Mouse (Mus musculus): ENCODE measurements around the gene Fam114a1. TPM values are rescaled to one million over a fixed set of nuclear protein-coding genes. Genes with fewer than 3 reads are reported as not detected.
A peak's percentile ranks its signal among the peaks of the same experiment; 100 is the strongest.

Gene Fam114a1
- polyA plus RNA-seq, 1 experiment = 2.1 TPM

- TF ChIP-seq CTCF (IDR thresholded peaks at IDR 0.05; ENCODE audit: control insufficient read depth, insufficient read depth, insufficient replicate concordance, low read depth, low read length) (no peak), POLR2A (IDR thresholded peaks at IDR 0.05; ENCODE audit: control insufficient read depth, low read depth, low read length) (no peak)
- Histone ChIP-seq H3K4me1 (ENCODE audit: control insufficient read depth, insufficient read depth, low read length) (peaks cover 3% of the 10 kb centered on the region; the same call in 1 of the 2 replicates), H3K4me3 (ENCODE audit: control insufficient read depth, low read depth, low read length) (no peak overlapping the region), H3K27me3 (ENCODE audit: control insufficient read depth, insufficient read depth, low read length) (no peaks in the 10 kb centered on the region), H3K36me3 (ENCODE audit: control insufficient read depth, insufficient read depth, low read length) (no peaks in the 10 kb centered on the region), H3K27ac (ENCODE audit: control insufficient read depth, insufficient read depth, low read depth, low read length) (peak overlapping the region; percentile 60)
Observed at GRCm38 (mm10) chr5:65006011-65006491, 36.2 kb downstream of the Fam114a1 start.

DNA sequence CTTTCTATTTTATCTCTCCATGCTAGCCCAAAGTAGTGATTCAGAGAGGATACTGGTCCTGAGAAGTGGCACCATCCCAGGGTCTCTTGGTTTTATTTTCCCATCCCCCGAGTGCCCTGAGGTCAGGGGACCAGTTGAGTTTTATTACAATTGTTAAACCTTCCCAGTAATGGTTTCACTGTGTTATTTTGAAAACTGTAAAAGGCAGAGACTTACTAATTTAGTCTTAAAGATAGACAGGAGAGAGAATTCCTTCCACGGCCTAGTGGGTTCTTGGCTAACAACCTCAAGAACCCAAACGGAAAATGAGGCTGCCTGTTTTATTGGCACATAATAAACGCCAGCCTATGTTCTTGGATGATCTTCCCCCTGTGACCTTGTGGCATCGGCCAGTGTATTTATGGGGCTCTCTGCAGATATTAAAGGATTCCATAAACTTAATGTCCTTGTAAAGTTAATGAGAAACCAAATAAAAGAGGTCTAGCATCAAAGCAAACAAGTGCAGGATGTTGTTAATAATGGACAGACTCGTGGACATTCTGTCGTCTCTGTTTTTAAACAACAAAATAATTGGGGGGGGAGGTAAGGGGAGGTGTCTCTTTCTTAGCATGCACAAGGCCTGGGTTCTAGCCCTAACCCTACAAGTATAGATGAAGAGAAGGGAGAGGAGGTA lies 42.2 kb downstream of the Fam114a1 start:
- H3K27ac ChIP-seq (ENCODE audit: control insufficient read depth, insufficient read depth, low read depth, low read length) = no peak overlapping the region; the same call in 1 of the 2 replicates
- H3K27me3 ChIP-seq (ENCODE audit: control insufficient read depth, insufficient read depth, low read length) = no peaks in the 10 kb centered on the region
- peaks cover 8% of the 10 kb centered on the region for H3K4me1 ChIP-seq (ENCODE audit: control insufficient read depth, insufficient read depth, low read length)
- TF ChIP-seq POLR2A (IDR thresholded peaks at IDR 0.05; ENCODE audit: control insufficient read depth, low read depth, low read length) (no peak), CTCF (IDR thresholded peaks at IDR 0.05; ENCODE audit: control insufficient read depth, insufficient read depth, insufficient replicate concordance, low read depth, low read length) (no peak)
- H3K36me3 ChIP-seq (ENCODE audit: control insufficient read depth, insufficient read depth, low read length) = no peaks in the 10 kb centered on the region
- H3K4me3 ChIP-seq (ENCODE audit: control insufficient read depth, low read depth, low read length) = no peak overlapping the region

DNA sequence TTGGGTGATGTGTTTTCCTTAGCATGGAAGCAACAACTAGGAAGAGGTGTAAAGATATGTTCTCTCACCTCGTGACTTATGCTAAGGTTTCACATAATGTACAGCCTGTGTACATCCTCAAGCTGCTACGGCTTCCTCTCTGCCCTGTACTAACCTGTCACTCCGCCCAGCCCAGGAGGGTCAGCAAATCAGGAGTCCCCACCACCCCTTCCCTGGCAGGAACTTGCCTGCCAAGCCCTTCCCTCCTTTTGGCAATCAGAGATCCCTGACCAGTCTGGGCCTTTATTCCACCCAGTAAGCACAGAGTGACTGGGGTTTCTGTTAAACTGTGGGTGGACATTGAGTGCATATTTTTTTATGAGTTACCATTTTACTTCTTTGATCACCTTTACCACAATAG lies 45.6 kb downstream of the Fam114a1 start:
- Histone ChIP-seq H3K36me3 (ENCODE audit: control insufficient read depth, insufficient read depth, low read length) (no peaks in the 10 kb centered on the region), H3K27ac (ENCODE audit: control insufficient read depth, insufficient read depth, low read depth, low read length) (no peak overlapping the region), H3K4me1 (ENCODE audit: control insufficient read depth, insufficient read depth, low read length) (peaks cover 8% of the 10 kb centered on the region), H3K4me3 (ENCODE audit: control insufficient read depth, low read depth, low read length) (no peak overlapping the region), H3K27me3 (ENCODE audit: control insufficient read depth, insufficient read depth, low read length) (no peaks in the 10 kb centered on the region)
- TF ChIP-seq CTCF (IDR thresholded peaks at IDR 0.05; ENCODE audit: control insufficient read depth, insufficient read depth, insufficient replicate concordance, low read depth, low read length) (no peak), POLR2A (IDR thresholded peaks at IDR 0.05; ENCODE audit: control insufficient read depth, low read depth, low read length) (no peak)

DNA sequence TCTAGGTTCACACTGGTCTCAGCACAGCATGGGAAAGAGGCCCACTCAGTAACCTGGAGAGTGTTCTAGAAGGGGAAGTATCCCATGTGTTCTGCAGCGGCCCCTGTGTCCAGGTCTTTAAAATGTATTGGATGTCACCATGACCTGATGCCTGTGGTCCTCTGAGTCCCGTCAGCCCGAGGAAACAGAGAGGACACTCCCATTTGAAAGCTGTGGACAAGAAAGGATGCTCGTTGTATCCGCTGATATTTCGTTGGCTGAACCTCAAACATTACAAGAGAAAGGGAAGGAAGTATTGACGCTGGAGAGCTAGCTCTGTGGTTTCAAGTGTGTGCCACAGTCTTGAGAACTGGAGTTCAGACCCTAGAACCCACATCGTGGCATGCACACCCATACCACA lies 49.2 kb downstream of the Fam114a1 start:
- Histone ChIP-seq H3K36me3 (ENCODE audit: control insufficient read depth, insufficient read depth, low read length) (no peaks in the 10 kb centered on the region), H3K4me1 (ENCODE audit: control insufficient read depth, insufficient read depth, low read length) (peaks cover under 1% of the 10 kb centered on the region; the same call in 1 of the 2 replicates)

GRCm38 (mm10) chr5:65019823-65020222 lies 50.0 kb downstream of the Fam114a1 start:
- H3K4me1 ChIP-seq (ENCODE audit: control insufficient read depth, insufficient read depth, low read length) = no peaks in the 10 kb centered on the region
- no peaks in the 10 kb centered on the region for H3K27me3 ChIP-seq (ENCODE audit: control insufficient read depth, insufficient read depth, low read length)
- H3K27ac ChIP-seq (ENCODE audit: control insufficient read depth, insufficient read depth, low read depth, low read length) = no peak overlapping the region
- no peaks in the 10 kb centered on the region for H3K36me3 ChIP-seq (ENCODE audit: control insufficient read depth, insufficient read depth, low read length)
- no peak overlapping the region for H3K4me3 ChIP-seq (ENCODE audit: control insufficient read depth, low read depth, low read length)
- TF ChIP-seq CTCF (IDR thresholded peaks at IDR 0.05; ENCODE audit: control insufficient read depth, insufficient read depth, insufficient replicate concordance, low read depth, low read length) (no peak), POLR2A (IDR thresholded peaks at IDR 0.05; ENCODE audit: control insufficient read depth, low read depth, low read length) (no peak)

More for the DNA sequence above, 49.2 kb downstream of the Fam114a1 start:
- Histone ChIP-seq H3K27me3 (ENCODE audit: control insufficient read depth, insufficient read depth, low read length) (no peaks in the 10 kb centered on the region), H3K27ac (ENCODE audit: control insufficient read depth, insufficient read depth, low read depth, low read length) (no peak overlapping the region), H3K4me3 (ENCODE audit: control insufficient read depth, low read depth, low read length) (no peak overlapping the region)
- TF ChIP-seq POLR2A (IDR thresholded peaks at IDR 0.05; ENCODE audit: control insufficient read depth, low read depth, low read length) = no peak

DNA sequence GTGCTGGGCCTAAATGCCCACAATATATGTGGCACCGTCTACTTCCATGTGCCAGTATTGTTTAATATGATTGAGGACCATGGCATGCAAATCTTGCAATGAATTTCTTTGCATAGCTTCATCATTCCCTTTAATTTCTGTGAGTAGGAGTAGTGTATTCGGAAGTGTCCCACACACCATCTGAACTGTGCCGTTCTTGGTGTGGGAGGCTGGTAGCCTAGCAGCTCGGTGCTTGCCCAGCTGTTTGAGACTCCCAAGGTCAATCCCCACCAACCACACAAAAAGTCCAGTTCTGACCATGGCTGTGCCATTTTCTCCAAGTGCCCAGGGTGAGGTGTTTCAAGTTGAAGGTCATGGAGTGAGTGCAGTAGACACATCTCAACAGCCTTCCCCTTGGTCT lies 52.1 kb downstream of the Fam114a1 start:
- Histone ChIP-seq H3K36me3 (ENCODE audit: control insufficient read depth, insufficient read depth, low read length) (no peaks in the 10 kb centered on the region), H3K27ac (ENCODE audit: control insufficient read depth, insufficient read depth, low read depth, low read length) (no peak overlapping the region), H3K27me3 (ENCODE audit: control insufficient read depth, insufficient read depth, low read length) (no peaks in the 10 kb centered on the region), H3K4me1 (ENCODE audit: control insufficient read depth, insufficient read depth, low read length) (peaks cover 3% of the 10 kb centered on the region; the same call in 1 of the 2 replicates), H3K4me3 (ENCODE audit: control insufficient read depth, low read depth, low read length) (no peak overlapping the region)
- TF ChIP-seq CTCF (IDR thresholded peaks at IDR 0.05; ENCODE audit: control insufficient read depth, insufficient read depth, insufficient replicate concordance, low read depth, low read length) = no peak

- H3K27me3 ChIP-seq (ENCODE audit: control insufficient read depth, insufficient read depth, low read length) = no peaks in the 10 kb centered on the region
- no peak overlapping the region for H3K4me3 ChIP-seq (ENCODE audit: control insufficient read depth, low read depth, low read length)
- TF ChIP-seq POLR2A (IDR thresholded peaks at IDR 0.05; ENCODE audit: control insufficient read depth, low read depth, low read length) (no peak), CTCF (IDR thresholded peaks at IDR 0.05; ENCODE audit: control insufficient read depth, insufficient read depth, insufficient replicate concordance, low read depth, low read length) (no peak)
- H3K27ac ChIP-seq (ENCODE audit: control insufficient read depth, insufficient read depth, low read depth, low read length) = no peak overlapping the region
- H3K36me3 ChIP-seq (ENCODE audit: control insufficient read depth, insufficient read depth, low read length) = no peaks in the 10 kb centered on the region
- H3K4me1 ChIP-seq (ENCODE audit: control insufficient read depth, insufficient read depth, low read length) = peaks cover 8% of the 10 kb centered on the region
Observed at GRCm38 (mm10) chr5:65024641-65025040, 54.8 kb downstream of the Fam114a1 start.
